Mouse (Mus musculus) liver, embryonic 12.5 days (tissue): ENCODE results near the gene Cend1. TPM values are rescaled to one million over a fixed set of nuclear protein-coding genes. Genes with fewer than 3 reads are reported as not detected.
A peak's percentile ranks its signal among the peaks of the same experiment; 100 is the strongest.

Experiments
- ATAC-seq: fragments of 200-750 bp; cut with Nextera tagmentation; 2 replicates; pipeline ENCODE4 v1.8.0; 2017; ENCODE audit warnings: moderate number of reproducible peaks, mild to moderate bottlenecking, moderate library complexity
- H3K27ac ChIP-seq: fragments of 300-500 bp; sonication (generic); 2 replicates; pipeline ENCODE4 v1.5.1; 2016; ENCODE audit warnings: mild to moderate bottlenecking
- H3K27me3 ChIP-seq: fragments of 300-500 bp; sonication (generic); replicated peaks from 2 replicates; pipeline ENCODE4 v1.6.1; 2016; ENCODE audit warnings: mild to moderate bottlenecking, moderate library complexity
- H3K36me3 ChIP-seq: fragments of 300-500 bp; sonication (generic); 2 replicates; pipeline ENCODE4 v1.6.1; 2016; ENCODE audit warnings: mild to moderate bottlenecking, moderate library complexity
- H3K4me1 ChIP-seq: fragments of 300-500 bp; sonication (generic); 2 replicates; pipeline ENCODE4 v1.6.1; 2016
- H3K4me2 ChIP-seq: fragments of 300-500 bp; sonication (generic); 2 replicates; pipeline ENCODE4 v1.6.1; 2016; ENCODE audit warnings: mild to moderate bottlenecking, moderate library complexity
- H3K4me3 ChIP-seq: fragments of 300-500 bp; sonication (generic); 2 replicates; pipeline ENCODE4 v1.5.1; 2016; ENCODE audit warnings: mild to moderate bottlenecking, moderate library complexity
- H3K9ac ChIP-seq: fragments of 300-500 bp; sonication (generic); 2 replicates; pipeline ENCODE4 v1.6.1; 2016; ENCODE audit warnings: mild to moderate bottlenecking, moderate library complexity
- H3K9me3 ChIP-seq: fragments of 300-500 bp; sonication (generic); replicated peaks from 2 replicates; pipeline ENCODE4 v1.6.1; 2016; ENCODE audit warnings: mild to moderate bottlenecking, moderate library complexity
- WGBS: fragments of 180-500 bp; shearing (Covaris S2); methylation state at CpG from one replicate; pipeline ENCODE4 v1.1.7; 2016; ENCODE audit not compliant: insufficient replicate concordance; 5-methylcytosine and 5-hydroxymethylcytosine counted together
- polyA plus RNA-seq: library from polyadenylated mRNA; unstranded; fragments of >200 nt; fragmentation: Nextera tagmentation; extraction: Ambion mirVana; gene quantifications from 2 replicates; pipeline ENCODE4 v1.2.1, GENCODE M21; 2016

The Cend1 gene
- polyA plus RNA-seq, 1 experiment from 2014 or later, result 0.10 TPM

GRCm38 (mm10) chr7:141394771-141395170 is 34.5 kb downstream of the Cend1 start:
- Histone ChIP-seq H3K36me3 (peaks cover 50% of the 10 kb centered on the region), H3K27me3 (no peaks in the 10 kb centered on the region), H3K4me3 (peak overlapping the region; percentile 16; the same call in 1 of the 2 replicates), H3K9me3 (no peaks in the 10 kb centered on the region), H3K27ac (peak overlapping the region; percentile 98), H3K4me1 (peaks cover 54% of the 10 kb centered on the region), H3K9ac (no peak overlapping the region), H3K4me2 (peak overlapping the region; percentile 93)
- no peak for ATAC-seq
- 9% methylated on average over 6 of the region's 6 CpGs for WGBS

GRCm38 (mm10) chr7:141394158-141394557 is 35.1 kb downstream of the Cend1 start:
- Histone ChIP-seq H3K36me3 (peaks cover 43% of the 10 kb centered on the region), H3K9ac (peak overlapping the region; percentile 87), H3K27me3 (no peaks in the 10 kb centered on the region), H3K4me2 (peak overlapping the region; percentile 93), H3K9me3 (no peaks in the 10 kb centered on the region), H3K27ac (peak overlapping the region; percentile 98), H3K4me3 (peak overlapping the region; percentile 82), H3K4me1 (peaks cover 60% of the 10 kb centered on the region)
- WGBS, result 16% methylated on average over 7 of the region's 7 CpGs
- ATAC-seq, result peak; percentile 63

DNA sequence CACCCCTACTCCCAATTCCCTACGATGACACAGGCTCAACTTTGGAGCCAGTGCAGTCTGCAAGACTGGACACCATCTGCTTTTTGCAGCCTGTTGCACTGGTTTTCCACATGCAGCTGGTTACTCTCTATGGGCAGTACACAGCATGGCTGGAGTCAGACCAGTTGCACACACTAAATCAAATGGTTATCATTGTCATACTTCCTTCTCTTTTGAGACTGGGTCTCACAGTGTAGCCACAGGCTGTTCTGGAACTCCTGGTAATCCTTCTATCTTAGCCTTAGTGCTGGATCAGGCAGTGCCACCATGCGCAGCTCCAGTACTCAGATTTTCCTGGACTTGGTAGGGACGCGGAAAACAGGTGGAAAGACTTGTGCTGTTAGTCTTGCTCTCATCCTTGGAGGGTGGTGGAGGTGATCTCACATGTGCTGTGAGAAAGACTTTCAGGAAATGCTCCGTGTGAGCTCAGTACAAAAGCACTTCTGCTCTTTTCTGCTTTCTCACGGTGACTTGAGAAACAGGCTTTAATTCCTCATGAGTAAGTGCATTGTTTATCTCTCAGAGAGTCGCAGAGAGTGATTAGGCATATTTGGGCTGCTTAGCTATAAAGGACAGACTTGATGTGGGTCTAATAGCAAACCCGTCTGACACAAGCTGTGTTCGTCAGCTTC is 36.6 kb downstream of the Cend1 start:
- 16% methylated on average over 9 of the region's 9 CpGs for WGBS
- peak overlapping the region; percentile 93 for H3K4me2 ChIP-seq
- H3K4me1 ChIP-seq, result peaks cover 75% of the 10 kb centered on the region
- H3K9ac ChIP-seq, result peak overlapping the region; percentile 87
- peak overlapping the region; percentile 98 for H3K27ac ChIP-seq
- no peaks in the 10 kb centered on the region for H3K27me3 ChIP-seq
- no peaks in the 10 kb centered on the region for H3K9me3 ChIP-seq
- ATAC-seq, result peak; percentile 54
- H3K36me3 ChIP-seq, result peaks cover 29% of the 10 kb centered on the region
- peak overlapping the region; percentile 82 for H3K4me3 ChIP-seq

- Histone ChIP-seq H3K4me1 (peaks cover 83% of the 10 kb centered on the region), H3K27ac (peak within 1 kb of the TSS; percentile 98), H3K9me3 (no peaks in the 10 kb centered on the region), H3K4me2 (peak within 1 kb of the TSS; percentile 93), H3K4me3 (peak within 1 kb of the TSS; percentile 82), H3K27me3 (no peaks in the 10 kb centered on the region), H3K9ac (peak within 1 kb of the TSS; percentile 87), H3K36me3 (peaks cover 21% of the 10 kb centered on the region)
- ATAC-seq, result peak; percentile 80
- WGBS, result under 1% methylated on average over 57 of the region's 57 CpGs
Measured at GRCm38 (mm10) chr7:141391625-141392551, 37.4 kb downstream of the Cend1 start, which contains the start of gene Taldo1. Taldo1 (plus strand) TSS chr7:141392199.

GRCm38 (mm10) chr7:141390326-141391259 is 38.7 kb downstream of the Cend1 start:
- no peak for ATAC-seq
- Histone ChIP-seq H3K9ac (peak overlapping the region; percentile 87), H3K36me3 (peaks cover 8% of the 10 kb centered on the region), H3K4me2 (peak overlapping the region; percentile 93), H3K27me3 (no peaks in the 10 kb centered on the region), H3K27ac (peak overlapping the region; percentile 98), H3K4me1 (peaks cover 81% of the 10 kb centered on the region), H3K9me3 (no peaks in the 10 kb centered on the region), H3K4me3 (peak overlapping the region; percentile 82)
- 43% methylated on average over 9 of the region's 9 CpGs for WGBS

DNA sequence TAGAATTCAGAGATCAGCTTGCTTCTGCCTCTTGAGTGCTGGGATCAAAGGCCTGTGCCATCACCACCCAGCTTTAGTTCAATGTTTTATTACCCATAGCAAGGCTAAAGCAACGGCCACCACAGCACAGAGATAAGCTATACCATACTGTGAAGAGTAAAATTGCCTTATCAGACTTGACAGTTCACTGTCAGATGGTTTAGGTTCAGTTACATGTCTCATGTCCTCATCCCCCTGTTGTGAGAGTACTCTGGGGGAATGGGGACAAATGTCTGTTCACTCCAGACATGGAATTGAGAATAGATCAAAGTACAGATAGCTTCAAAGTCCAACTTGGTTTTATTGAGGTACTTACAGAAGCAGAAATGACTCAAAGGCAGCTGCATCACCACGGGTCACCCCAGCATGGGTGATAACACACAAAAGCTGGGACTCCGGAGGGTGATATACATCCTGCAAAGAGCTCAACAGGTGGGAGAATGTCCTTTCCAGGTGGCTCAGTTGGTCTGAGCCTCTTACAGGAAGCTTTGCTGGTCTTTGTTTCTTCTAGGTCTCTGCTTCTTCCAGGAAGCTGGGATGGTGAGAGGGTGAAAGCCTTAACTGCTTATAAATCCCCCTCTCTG is 40.7 kb downstream of the Cend1 start:
- Histone ChIP-seq H3K4me3 (no peak overlapping the region), H3K9me3 (no peaks in the 10 kb centered on the region), H3K27me3 (no peaks in the 10 kb centered on the region; the same call in 1 of the 2 replicates), H3K36me3 (peaks cover 1% of the 10 kb centered on the region; the same call in 1 of the 2 replicates), H3K4me2 (peak overlapping the region; percentile 15), H3K4me1 (peaks cover 62% of the 10 kb centered on the region), H3K27ac (peak overlapping the region; percentile 98), H3K9ac (no peak overlapping the region)
- 13% methylated on average over 3 of the region's 3 CpGs for WGBS
- ATAC-seq, result peak; percentile 44

DNA sequence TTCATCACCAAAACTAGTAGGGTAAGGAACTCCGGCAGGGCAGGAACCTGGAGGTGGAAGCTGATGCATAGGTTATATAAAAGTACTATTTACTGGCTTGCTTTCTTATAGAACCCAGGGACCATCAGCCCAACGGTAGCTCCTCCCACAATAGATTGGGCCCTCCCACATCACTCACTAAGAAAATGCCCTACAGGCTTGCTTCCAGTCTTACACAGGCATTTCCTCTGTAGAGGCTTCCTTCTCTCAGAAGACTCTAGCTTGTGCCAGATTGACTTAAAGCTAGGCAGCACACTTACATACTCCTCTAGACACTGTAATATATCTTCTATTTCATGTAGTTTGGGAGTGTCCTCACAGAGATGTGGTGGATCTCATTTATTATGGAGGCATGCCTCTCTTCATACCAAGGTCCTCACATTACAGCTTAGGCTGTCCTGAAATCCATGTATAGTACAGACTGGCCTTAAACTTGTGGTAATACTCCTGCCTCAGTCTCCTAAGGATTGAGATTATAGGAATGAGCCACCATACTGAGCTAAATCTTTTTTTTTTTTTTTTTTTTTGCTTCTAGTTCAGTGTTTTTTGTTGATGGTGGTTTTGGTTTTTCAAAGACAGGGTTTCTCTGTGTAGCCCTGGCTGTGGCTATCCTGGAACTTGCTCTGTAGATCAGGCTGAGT is 41.3 kb downstream of the Cend1 start:
- Histone ChIP-seq H3K27ac (peak overlapping the region; percentile 98), H3K27me3 (no peaks in the 10 kb centered on the region; the same call in 1 of the 2 replicates), H3K4me1 (peaks cover 59% of the 10 kb centered on the region), H3K4me3 (no peak overlapping the region), H3K9me3 (no peaks in the 10 kb centered on the region), H3K4me2 (peak overlapping the region; percentile 15), H3K36me3 (no peaks in the 10 kb centered on the region), H3K9ac (peak overlapping the region; percentile 1; the same call in 1 of the 2 replicates)
- 30% methylated on average over 2 of the region's 2 CpGs for WGBS
- ATAC-seq, result no peak

DNA sequence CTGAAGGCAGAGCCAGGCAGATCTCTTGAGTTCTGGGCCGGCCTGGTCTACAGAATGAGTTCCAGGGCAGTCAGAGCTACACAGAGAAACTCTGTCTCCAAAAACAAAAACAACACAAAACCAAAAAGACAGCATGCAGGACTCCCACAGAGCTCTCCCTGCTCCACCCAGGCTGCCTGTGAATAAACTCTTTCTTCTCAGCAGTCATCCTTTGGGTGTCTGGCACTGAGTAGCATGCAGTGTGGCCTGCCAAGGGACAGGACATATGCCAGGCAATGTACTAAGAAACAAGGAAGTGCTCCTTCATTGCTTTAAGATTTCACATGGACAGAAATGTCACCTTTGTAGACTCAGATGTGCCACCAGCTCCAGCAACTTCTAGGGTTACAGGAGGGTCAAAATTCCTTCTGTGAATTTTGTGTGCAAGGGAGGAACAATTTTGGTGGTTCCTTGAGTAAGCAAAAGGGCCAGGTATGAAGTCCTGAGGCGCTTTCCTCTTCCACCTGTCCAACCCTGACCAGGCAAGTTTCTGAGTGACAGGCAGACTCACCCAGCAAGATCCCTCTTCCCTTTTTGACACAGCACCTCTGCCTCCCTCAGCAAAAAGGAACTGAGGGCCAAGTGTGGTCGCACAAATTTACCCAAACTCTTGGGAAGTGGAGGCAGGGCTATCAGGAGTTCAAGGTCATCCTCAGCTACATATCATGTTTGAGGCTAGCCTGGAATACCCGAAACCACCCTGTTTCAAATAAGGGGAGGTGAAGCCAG is 48.0 kb downstream of the Cend1 start:
- Histone ChIP-seq H3K36me3 (no peaks in the 10 kb centered on the region), H3K27ac (0 out of 2 replicates have a peak overlapping the region, but pooled peaks have one; percentile 15), H3K4me2 (no peak overlapping the region), H3K4me1 (peaks cover 28% of the 10 kb centered on the region), H3K4me3 (no peak overlapping the region), H3K9me3 (no peaks in the 10 kb centered on the region), H3K27me3 (no peaks in the 10 kb centered on the region; the same call in 1 of the 2 replicates), H3K9ac (no peak overlapping the region)
- WGBS, result 61% methylated on average over 4 of the region's 4 CpGs
- no peak for ATAC-seq

- peaks cover 28% of the 10 kb centered on the region for H3K4me1 ChIP-seq
- peak; percentile 48; the same call in 1 of the 2 replicates for ATAC-seq
- H3K9me3 ChIP-seq, result no peaks in the 10 kb centered on the region
- no peaks in the 10 kb centered on the region for H3K27me3 ChIP-seq
- H3K4me2 ChIP-seq, result no peak overlapping the region
- no peaks in the 10 kb centered on the region for H3K36me3 ChIP-seq
- WGBS, result 36% methylated on average over 4 of the region's 4 CpGs
- H3K9ac ChIP-seq, result no peak overlapping the region
- H3K4me3 ChIP-seq, result no peak overlapping the region
- H3K27ac ChIP-seq, result peak overlapping the region; percentile 45
Measured at GRCm38 (mm10) chr7:141379584-141379983, 49.7 kb downstream of the Cend1 start.
